Mouse (Mus musculus) forebrain, embryonic 11.5 days (tissue): ENCODE measurements around the gene Olfr1373. TPM values are rescaled to one million over a fixed set of nuclear protein-coding genes. Genes with fewer than 3 reads are reported as not detected.
"Not testable (repeated sequence)": the region's sequence is repeated elsewhere in the genome, so short reads cannot be mapped to it uniquely, and the experiment has no call there.

Source experiments
- ATAC-seq: fragments of 200-750 bp; cut with Nextera tagmentation; replicated peaks from 2 replicates; pipeline ENCODE4 v1.8.0; 2017; ENCODE audit warnings: moderate TSS enrichment; ENCODE audit not compliant: low FRiP score
- DNase-seq: peaks from one replicate; pipeline ENCODE4 v3.0.0-alpha.2; 2017; ENCODE audit warnings: low spot score
- H3K27ac ChIP-seq: fragments of 300-500 bp; sonication (generic); 2 replicates; pipeline ENCODE4 v1.5.1; 2014; ENCODE audit warnings: low read depth, low read length
- H3K27me3 ChIP-seq: fragments of 300-500 bp; sonication (generic); 2 replicates; pipeline ENCODE4 v1.6.1; 2014; ENCODE audit warnings: mild to moderate bottlenecking, low read length, mixed read lengths; ENCODE audit not compliant: control insufficient read depth, insufficient read depth
- H3K36me3 ChIP-seq: fragments of 300-500 bp; sonication (generic); 2 replicates; pipeline ENCODE4 v1.6.1; 2014; ENCODE audit warnings: mild to moderate bottlenecking, low read length, moderate library complexity, mixed read lengths; ENCODE audit not compliant: control insufficient read depth, insufficient read depth
- H3K4me1 ChIP-seq: fragments of 300-500 bp; sonication (generic); replicated peaks from 2 replicates; pipeline ENCODE4 v1.6.1; 2014; ENCODE audit warnings: low read length, mixed read lengths; ENCODE audit not compliant: control insufficient read depth, insufficient read depth
- H3K4me2 ChIP-seq: fragments of 300-500 bp; sonication (generic); 2 replicates; pipeline ENCODE4 v1.6.1; 2014; ENCODE audit warnings: low read depth, mild to moderate bottlenecking, low read length, moderate library complexity, mixed read lengths; ENCODE audit not compliant: severe bottlenecking
- H3K4me3 ChIP-seq: fragments of 300-500 bp; sonication (generic); 2 replicates; pipeline ENCODE4 v1.5.1; 2014; ENCODE audit warnings: low read depth, low read length
- H3K9ac ChIP-seq: fragments of 300-500 bp; sonication (generic); 2 replicates; pipeline ENCODE4 v1.6.1; 2014; ENCODE audit warnings: low read length
- H3K9me3 ChIP-seq: fragments of 300-500 bp; sonication (generic); 2 replicates; pipeline ENCODE4 v1.6.1; 2016; ENCODE audit warnings: low read length, mixed read lengths; ENCODE audit not compliant: control insufficient read depth
- WGBS: fragments of 180-500 bp; shearing (Covaris S2); extraction: QIAGEN DNeasy Blood & Tissue Kit; methylation state at CpG from one replicate; pipeline ENCODE4 v1.1.7; 2014; 5-methylcytosine and 5-hydroxymethylcytosine counted together
- polyA plus RNA-seq: library from polyadenylated mRNA; unstranded; fragments of >200 nt; fragmentation: Nextera tagmentation; extraction: Ambion mirVana; gene quantifications from 2 replicates; pipeline ENCODE4 v1.2.1, GENCODE M21; 2014

The Olfr1373 gene
- polyA plus RNA-seq, 1 experiment from 2014 or later: not detected

GRCm38 (mm10) chr11:52129621-52130450 is 15.5 kb downstream of the Olfr1373 start:
- ATAC-seq: no peak
- no peaks in the 10 kb centered on the region for H3K27me3 ChIP-seq
- no peak overlapping the region for H3K9ac ChIP-seq
- no peak for DNase-seq
- H3K36me3 ChIP-seq: no peaks in the 10 kb centered on the region
- no peak overlapping the region for H3K4me3 ChIP-seq
- H3K9me3 ChIP-seq: no peaks in the 10 kb centered on the region
- 87% methylated on average over 10 of the region's 10 CpGs for WGBS
- H3K4me1 ChIP-seq: no peaks in the 10 kb centered on the region
- no peak overlapping the region for H3K27ac ChIP-seq
- no peak overlapping the region for H3K4me2 ChIP-seq

DNA sequence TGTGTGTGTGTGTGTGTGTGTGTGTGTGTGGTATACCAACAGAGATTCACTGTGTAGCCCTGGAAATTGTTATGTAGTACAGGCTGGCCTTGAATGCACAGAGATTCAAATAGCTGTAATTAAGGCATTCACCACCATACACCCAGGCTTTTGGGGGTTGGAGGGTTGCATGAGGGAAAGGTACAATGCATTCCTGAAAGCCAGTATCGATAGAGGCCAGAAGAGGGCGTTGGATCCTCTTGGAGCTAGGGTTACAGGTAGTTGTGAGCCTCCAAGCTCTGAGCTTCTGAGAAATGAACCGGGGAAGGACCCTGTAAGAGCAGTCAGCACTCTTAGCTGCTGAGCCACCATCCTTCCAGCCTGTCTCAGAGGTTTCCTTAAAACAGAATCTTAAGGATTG is 16.2 kb downstream of the Olfr1373 start:
- Histone ChIP-seq H3K4me1 (no peaks in the 10 kb centered on the region), H3K9me3 (no peaks in the 10 kb centered on the region), H3K27ac (no peak overlapping the region), H3K9ac (no peak overlapping the region), H3K4me2 (no peak overlapping the region), H3K27me3 (no peaks in the 10 kb centered on the region), H3K4me3 (no peak overlapping the region), H3K36me3 (peaks cover 6% of the 10 kb centered on the region; the same call in 1 of the 2 replicates)
- WGBS: 32% methylated on average over 3 of the region's 3 CpGs
- ATAC-seq (no peak), DNase-seq (no peak)

- no peak overlapping the region for H3K9ac ChIP-seq
- H3K27ac ChIP-seq: no peak overlapping the region
- H3K9me3 ChIP-seq: no peaks in the 10 kb centered on the region
- no peaks in the 10 kb centered on the region for H3K27me3 ChIP-seq
- ATAC-seq: no peak
- 77% methylated on average over 5 of the region's 5 CpGs for WGBS
- H3K4me3 ChIP-seq: no peak overlapping the region
- no peak overlapping the region for H3K4me2 ChIP-seq
- no peak for DNase-seq
- H3K36me3 ChIP-seq: peaks cover 10% of the 10 kb centered on the region; the same call in 1 of the 2 replicates
- no peaks in the 10 kb centered on the region for H3K4me1 ChIP-seq
These were observed 16.8 kb downstream of the Olfr1373 start for GRCm38 (mm10) chr11:52128316-52129061.

DNA sequence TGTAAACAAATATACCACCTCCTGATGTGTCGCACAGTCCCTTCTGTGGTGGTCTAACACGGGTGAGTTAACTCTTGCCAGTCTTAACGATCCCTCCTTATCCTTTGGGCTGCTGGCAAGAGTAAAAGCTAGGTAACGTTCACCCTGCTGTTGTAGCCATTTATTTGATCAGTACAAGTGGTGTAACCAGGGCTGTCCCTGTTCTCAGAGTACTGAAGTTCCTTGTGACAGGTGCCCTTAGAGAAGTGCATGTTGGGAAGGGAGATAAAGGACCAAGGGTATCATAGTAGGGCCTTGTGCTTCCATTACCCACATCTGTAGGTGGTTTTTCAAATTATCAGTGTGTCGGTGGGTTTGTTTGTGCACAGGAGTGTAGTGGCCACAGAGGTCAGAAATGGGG is 17.6 kb downstream of the Olfr1373 start:
- H3K27me3 ChIP-seq: no peaks in the 10 kb centered on the region
- H3K4me3 ChIP-seq: no peak overlapping the region
- no peak overlapping the region for H3K27ac ChIP-seq
- ATAC-seq (no peak), DNase-seq (no peak)
- 80% methylated on average over 5 of the region's 5 CpGs for WGBS
- no peak overlapping the region for H3K9ac ChIP-seq
- H3K4me2 ChIP-seq: no peak overlapping the region
- no peaks in the 10 kb centered on the region for H3K4me1 ChIP-seq
- H3K36me3 ChIP-seq: peaks cover 10% of the 10 kb centered on the region; the same call in 1 of the 2 replicates
- H3K9me3 ChIP-seq: no peaks in the 10 kb centered on the region

DNA sequence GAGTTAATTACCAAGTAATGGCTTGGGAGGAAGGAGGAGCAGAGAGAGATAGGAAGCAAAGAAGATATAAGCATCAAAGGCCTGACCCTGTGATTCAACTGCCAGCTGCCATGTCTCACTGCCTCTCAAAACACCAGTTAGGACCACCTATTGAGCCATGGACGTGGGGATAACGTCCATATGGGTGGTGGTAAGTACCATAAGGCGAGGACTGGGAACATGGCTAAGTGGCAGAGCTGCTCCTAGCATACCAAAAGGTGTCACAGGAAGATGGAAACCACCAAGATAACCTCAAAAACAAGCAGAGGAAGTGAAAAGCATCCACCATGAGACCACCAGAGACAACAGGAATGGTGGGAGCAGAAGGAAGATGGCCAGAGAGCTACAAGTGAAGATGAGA is 18.2 kb downstream of the Olfr1373 start:
- H3K4me2 ChIP-seq: no peak overlapping the region
- 74% methylated on average over 3 of the region's 3 CpGs for WGBS

GRCm38 (mm10) chr11:52124468-52124867 is 20.9 kb downstream of the Olfr1373 start:
- no peak overlapping the region for H3K27ac ChIP-seq
- H3K36me3 ChIP-seq: peaks cover 34% of the 10 kb centered on the region
- DNase-seq (no peak), ATAC-seq (no peak)
- no peak overlapping the region for H3K4me2 ChIP-seq
- no peak overlapping the region for H3K9ac ChIP-seq
- WGBS: 92% methylated on average over 4 of the region's 4 CpGs
- no peaks in the 10 kb centered on the region; the same call in 1 of the 2 replicates for H3K9me3 ChIP-seq
- no peaks in the 10 kb centered on the region for H3K4me1 ChIP-seq
- H3K4me3 ChIP-seq: no peak overlapping the region
- H3K27me3 ChIP-seq: no peaks in the 10 kb centered on the region

More for the DNA sequence above, 18.2 kb downstream of the Olfr1373 start:
- no peak overlapping the region for H3K9ac ChIP-seq
- peaks cover 14% of the 10 kb centered on the region for H3K36me3 ChIP-seq
- H3K4me3 ChIP-seq: no peak overlapping the region
- no peak overlapping the region for H3K27ac ChIP-seq
- no peaks in the 10 kb centered on the region for H3K4me1 ChIP-seq
- H3K9me3 ChIP-seq: no peaks in the 10 kb centered on the region
- DNase-seq (no peak), ATAC-seq (no peak)
- no peaks in the 10 kb centered on the region for H3K27me3 ChIP-seq

DNA sequence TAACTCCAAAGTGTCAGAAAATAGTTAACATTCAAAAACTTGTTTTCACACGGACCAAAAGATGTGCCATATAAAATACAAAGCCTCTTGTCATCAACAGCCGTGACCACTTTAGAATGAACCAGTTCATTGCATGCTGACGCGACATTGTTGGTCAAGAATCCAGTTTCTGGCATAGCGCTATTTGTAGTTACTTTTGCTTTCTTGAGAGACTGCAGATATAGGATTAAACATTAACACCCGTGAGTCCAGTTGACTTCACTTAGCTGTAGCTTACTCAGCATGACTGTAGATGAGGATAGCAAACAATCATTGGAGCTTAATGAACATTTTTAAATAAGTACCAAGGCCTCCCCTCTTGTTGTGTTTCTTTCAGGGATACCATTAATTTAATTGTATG is 23.3 kb downstream of the Olfr1373 start:
- no peaks in the 10 kb centered on the region for H3K4me1 ChIP-seq
- ATAC-seq: no peak
- no peaks in the 10 kb centered on the region for H3K27me3 ChIP-seq
- 93% methylated on average over 6 of the region's 6 CpGs for WGBS
- no peak overlapping the region for H3K4me2 ChIP-seq
- no peaks in the 10 kb centered on the region; the same call in 1 of the 2 replicates for H3K9me3 ChIP-seq
- no peak overlapping the region for H3K9ac ChIP-seq
- no peak overlapping the region for H3K4me3 ChIP-seq
- no peak overlapping the region for H3K27ac ChIP-seq
- peaks cover 49% of the 10 kb centered on the region for H3K36me3 ChIP-seq
- no peak for DNase-seq

GRCm38 (mm10) chr11:52120415-52120814 is 24.9 kb downstream of the Olfr1373 start:
- not testable (repeated sequence) for H3K4me3 ChIP-seq

More at GRCm38 (mm10) chr11:52120415-52120814, 24.9 kb downstream of the Olfr1373 start:
- H3K4me2 ChIP-seq, H3K4me1 ChIP-seq, H3K9me3 ChIP-seq, H3K27me3 ChIP-seq, ATAC-seq, H3K9ac ChIP-seq, H3K27ac ChIP-seq, DNase-seq: not testable (repeated sequence)
- peaks cover 49% of the 10 kb centered on the region for H3K36me3 ChIP-seq
